ENCODE assay signal across 16 mouse cellular contexts in genomic region chr4:134154354-134154753, GRCm38 (mm10). TPM values are rescaled to one million over a fixed set of nuclear protein-coding genes. Genes with fewer than 3 reads are reported as not detected.
A peak's percentile ranks its signal among the peaks of the same experiment; 100 is the strongest.
DNase-seq lines count a peak whose midpoint lies in the region; ATAC-seq and TF ChIP-seq lines count a peak whose summit lies in the region.
"Had no signal": no experiment of that assay in that cellular context is flagged by ENCODE, and none has a peak within 500 bp of the region (broad histone marks: within the 10 kb centered on the region; RNA-seq: fewer than 3 reads in every experiment).

No protein-coding gene starts in this region.

- WGBS in forebrain, postnatal 0 days, result 100% methylated on average over 3 of the region's 3 CpGs

- H3K36me3 ChIP-seq in forebrain, postnatal 0 days (ENCODE audit: insufficient read depth), result peaks cover 10% of the 10 kb centered on the region

- H3K4me1 ChIP-seq in forebrain, postnatal 0 days (ENCODE audit: insufficient read depth), result no peaks in the 10 kb centered on the region
- H3K4me1 ChIP-seq: megakaryocyte, embryonic 14.5 days; neural tube, embryonic 15.5 days had no signal

- no peak overlapping the region for H3K4me2 ChIP-seq in forebrain, postnatal 0 days (ENCODE audit: low read depth)
- H3K4me2 ChIP-seq: lung, embryonic 15.5 days; neural tube, embryonic 15.5 days had no signal

- no peak for TF ChIP-seq CTCF in forebrain, postnatal 0 days (IDR thresholded peaks at IDR 0.05; ENCODE audit: low read depth)

- intact Hi-C loops in heart, postnatal 25 days (cut with DNase I), result no loop called here

- DNase-seq in heart, adult 8-10 months (ENCODE audit: low spot score), result peak; percentile 46
- no peak for DNase-seq in heart, postnatal 25 days (ENCODE audit: low spot score)
- peak; percentile 23 for DNase-seq in NIH3T3 (ENCODE audit: low read depth)
- peak; percentile 36 for DNase-seq in adrenal gland, postnatal 10 days
- peak; percentile 12 for DNase-seq in heart, postnatal 4 days
- no peak for DNase-seq in forebrain, postnatal 0 days
- DNase-seq: cerebellum, postnatal 10 days; retina, postnatal 1 day had no signal

- H3K27me3 ChIP-seq in forebrain, postnatal 0 days (ENCODE audit: insufficient read depth, low read length), result no peaks in the 10 kb centered on the region
- H3K27me3 ChIP-seq: lung, embryonic 15.5 days; megakaryocyte, embryonic 14.5 days; neural tube, embryonic 15.5 days had no signal

- H3K9ac ChIP-seq in forebrain, postnatal 0 days, result no peak overlapping the region
- H3K9ac ChIP-seq: lung, embryonic 15.5 days; neural tube, embryonic 15.5 days had no signal

- no peak overlapping the region for H3K4me3 ChIP-seq in forebrain, postnatal 0 days (ENCODE audit: low read depth, low read length)
- H3K4me3 ChIP-seq: lung, embryonic 15.5 days; megakaryocyte, embryonic 14.5 days; neural tube, embryonic 15.5 days had no signal

- no peak for ATAC-seq in forebrain, postnatal 0 days
- ATAC-seq in erythroblast, adult 5-6 weeks (replicated peaks; ENCODE audit: low FRiP score, poor library complexity, severe bottlenecking), result no peak

- H3K27ac ChIP-seq in forebrain, postnatal 0 days (ENCODE audit: low read depth, low read length), result no peak overlapping the region
- H3K27ac ChIP-seq: lung, embryonic 15.5 days; neural tube, embryonic 15.5 days had no signal

- H3K9me3 ChIP-seq in forebrain, postnatal 0 days (ENCODE audit: low read length), result no peaks in the 10 kb centered on the region
- H3K9me3 ChIP-seq: lung, embryonic 15.5 days; megakaryocyte, embryonic 14.5 days; neural tube, embryonic 15.5 days had no signal

RNA-seq across cellular contexts. Expression of gene Sh3bgrl3, which starts 25.8 kb away (rescaled TPM):
- total RNA-seq in heart, adult 8-10 months (2022), result 10 to 100 TPM; 31.3 to 41.3 (median 35.0) TPM
- total RNA-seq in heart, postnatal 25 days (2021), result 10 to 100 TPM; 38.8 to 41.8 TPM
- total RNA-seq in adrenal gland, postnatal 10 days (2021), result 100 to 1,000 TPM in 1 of 2 experiments, 10 to 100 TPM in 1; 94.4 to 103 TPM
- 10 to 100 TPM; 70.4 to 72.6 TPM for total RNA-seq in heart, postnatal 4 days (2021)
- total RNA-seq in forebrain, postnatal 0 days (2014; rRNA removed), result 124 and 162 TPM in 2 replicates
- polyA plus RNA-seq in forebrain, postnatal 0 days (2015; fragmentation: Nextera tagmentation; extraction: Ambion mirVana), result 554 and 579 TPM in 2 replicates
- total RNA-seq in erythroblast, adult 5-6 weeks (2015; ENCODE audit: low replicate concordance), result 231 and 242 TPM in 2 replicates
- total RNA-seq in erythroblast, adult 5-6 weeks (2017; ENCODE audit: low replicate concordance), result 56.2 and 119 TPM in 2 replicates

RNA-seq across cellular contexts. Expression of gene Cep85, which starts 32.6 kb away (rescaled TPM):
- total RNA-seq in heart, adult 8-10 months (2022), result 10 to 100 TPM; 58.4 to 62.7 (median 60.5) TPM
- total RNA-seq in heart, postnatal 25 days (2021), result 10 to 100 TPM; 45.4 to 46.9 TPM
- total RNA-seq in adrenal gland, postnatal 10 days (2021), result 10 to 100 TPM; 20.8 to 28.2 TPM
- total RNA-seq in heart, postnatal 4 days (2021), result 10 to 100 TPM; 34.5 to 38.7 TPM
- total RNA-seq in forebrain, postnatal 0 days (2014; rRNA removed), result 11.0 and 14.0 TPM in 2 replicates
- 11.8 and 13.5 TPM in 2 replicates for polyA plus RNA-seq in forebrain, postnatal 0 days (2015; fragmentation: Nextera tagmentation; extraction: Ambion mirVana)
- total RNA-seq in erythroblast, adult 5-6 weeks (2015; ENCODE audit: low replicate concordance), result 20.3 and 29.2 TPM in 2 replicates
- 50.7 and 68.1 TPM in 2 replicates for total RNA-seq in erythroblast, adult 5-6 weeks (2017; ENCODE audit: low replicate concordance)

RNA-seq across cellular contexts. Expression of gene Gm7534, which starts 48.5 kb away (rescaled TPM):
- not detected for total RNA-seq in heart, adult 8-10 months (2022)
- total RNA-seq in heart, postnatal 25 days (2021), result not detected
- total RNA-seq in adrenal gland, postnatal 10 days (2021), result not detected
- total RNA-seq in heart, postnatal 4 days (2021), result not detected
- not detected in 2 replicates for total RNA-seq in forebrain, postnatal 0 days (2014; rRNA removed)
- polyA plus RNA-seq in forebrain, postnatal 0 days (2015; fragmentation: Nextera tagmentation; extraction: Ambion mirVana), result not detected in 2 replicates
- total RNA-seq in erythroblast, adult 5-6 weeks (2015; ENCODE audit: low replicate concordance), result not detected in 2 replicates
- not detected in 2 replicates for total RNA-seq in erythroblast, adult 5-6 weeks (2017; ENCODE audit: low replicate concordance)
- total RNA-seq: layer of hippocampus, adult 18-20 months; MEL; monocyte, adult 5-6 weeks had no signal
- polyA plus RNA-seq: limb, embryonic 14.5 days; lung, embryonic 15.5 days; neural tube, embryonic 15.5 days had no signal

RNA-seq across cellular contexts. Expression of gene Ubxn11, which starts 52.0 kb away (rescaled TPM):
- total RNA-seq in heart, adult 8-10 months (2022), result 1 to 10 TPM; 1.5 to 3.5 (median 2.5) TPM
- 1 to 10 TPM; 1.1 to 1.5 TPM for total RNA-seq in heart, postnatal 25 days (2021)
- total RNA-seq in adrenal gland, postnatal 10 days (2021), result 1 to 10 TPM; 4.1 to 7.5 TPM
- 1 to 10 TPM; 1.2 to 2.0 TPM for total RNA-seq in heart, postnatal 4 days (2021)
- total RNA-seq in forebrain, postnatal 0 days (2014; rRNA removed), result 5.5 and 13.7 TPM in 2 replicates
- polyA plus RNA-seq in forebrain, postnatal 0 days (2015; fragmentation: Nextera tagmentation; extraction: Ambion mirVana), result 11.0 and 14.3 TPM in 2 replicates
- total RNA-seq in erythroblast, adult 5-6 weeks (2015; ENCODE audit: low replicate concordance), result 0.84 TPM in 1 of 2 replicates, not detected in the other
- total RNA-seq in erythroblast, adult 5-6 weeks (2017; ENCODE audit: low replicate concordance), result 2.4 TPM in 1 of 2 replicates, not detected in the other

RNA-seq across cellular contexts. Expression of gene Cd52, which starts 59.5 kb away (rescaled TPM):
- total RNA-seq in heart, adult 8-10 months (2022), result 1 to 10 TPM; 1.6 to 4.8 (median 2.7) TPM
- total RNA-seq in heart, postnatal 25 days (2021), result 1 to 10 TPM; 3.6 to 4.5 TPM
- 10 to 100 TPM; 30.6 to 33.6 TPM for total RNA-seq in adrenal gland, postnatal 10 days (2021)
- 1 to 10 TPM; 4.3 to 5.6 TPM for total RNA-seq in heart, postnatal 4 days (2021)
- 1.2 and 2.0 TPM in 2 replicates for total RNA-seq in forebrain, postnatal 0 days (2014; rRNA removed)
- 4.1 and 4.6 TPM in 2 replicates for polyA plus RNA-seq in forebrain, postnatal 0 days (2015; fragmentation: Nextera tagmentation; extraction: Ambion mirVana)
- 324 and 347 TPM in 2 replicates for total RNA-seq in erythroblast, adult 5-6 weeks (2015; ENCODE audit: low replicate concordance)
- 146 and 324 TPM in 2 replicates for total RNA-seq in erythroblast, adult 5-6 weeks (2017; ENCODE audit: low replicate concordance)

Comparison
In these comparisons a context has a peak if more than half of its experiments do, and no peak if none do; other contexts are left out.
1. DNase-seq: peak in heart, adult 8-10 months (single experiment), NIH3T3 (single experiment), adrenal gland, postnatal 10 days (single experiment) and heart, postnatal 4 days (single experiment); none in heart, postnatal 25 days (single experiment) and forebrain, postnatal 0 days (single experiment).